8 mouse cellular contexts compared by ENCODE assay signal in genomic region chr11:74838441-74838840, GRCm38 (mm10). TPM values are rescaled to one million over a fixed set of nuclear protein-coding genes. Genes with fewer than 3 reads are reported as not detected.
A peak's percentile ranks its signal among the peaks of the same experiment; 100 is the strongest.
DNase-seq lines count a peak whose midpoint lies in the region; ATAC-seq lines count a peak whose summit lies in the region.

No protein-coding gene starts in this region.

- H3K27ac ChIP-seq in hindbrain, embryonic 13.5 days: peak overlapping the region; percentile 93

- DNase-seq in R1 (ENCODE audit: low read depth, low spot score): peak; percentile 92
- peak; percentile 91 to 94 for DNase-seq in cerebellum, postnatal 14 days
- peak; percentile 85 to 88 for DNase-seq in frontal cortex, postnatal 14 days (ENCODE audit: low spot score in 2 of 2)
- DNase-seq in layer of hippocampus, postnatal 36 days: peak; percentile 88 to 89
- peak; percentile 96 for DNase-seq in lung, postnatal 25 days (ENCODE audit: low spot score)
- peak; percentile 96 for DNase-seq in retina, postnatal 1 day
- peak; percentile 88 to 90 for DNase-seq in urinary bladder, adult 18-20 months (ENCODE audit: low spot score in 2 of 2)

- H3K4me2 ChIP-seq in hindbrain, embryonic 13.5 days: peak overlapping the region; percentile 80

- 0% methylated on average over 35 of the region's 35 CpGs for WGBS in hindbrain, embryonic 13.5 days

- H3K9me3 ChIP-seq in hindbrain, embryonic 13.5 days: no peaks in the 10 kb centered on the region

- H3K27me3 ChIP-seq in hindbrain, embryonic 13.5 days: no peaks in the 10 kb centered on the region

- H3K4me1 ChIP-seq in hindbrain, embryonic 13.5 days (replicated peaks): peaks cover 76% of the 10 kb centered on the region

- peaks cover 35% of the 10 kb centered on the region for H3K36me3 ChIP-seq in hindbrain, embryonic 13.5 days

- peak; percentile 65 for ATAC-seq in hindbrain, embryonic 13.5 days (ENCODE audit: low FRiP score)

- H3K9ac ChIP-seq in hindbrain, embryonic 13.5 days: peak overlapping the region; percentile 70

- peak overlapping the region; percentile 57 for H3K4me3 ChIP-seq in hindbrain, embryonic 13.5 days

RNA-seq across cellular contexts. Expression of gene Mnt, which starts 7.7 kb away (rescaled TPM):
- polyA plus RNA-seq in hindbrain, embryonic 13.5 days (2015; fragmentation: Nextera tagmentation; extraction: Ambion mirVana): 9.0 and 9.1 TPM in 2 replicates
- 10 to 100 TPM; 28.3 to 30.5 TPM for total RNA-seq in layer of hippocampus, postnatal 36 days (2021)

RNA-seq across cellular contexts. Expression of gene Sgsm2, which starts 58.4 kb away (rescaled TPM):
- polyA plus RNA-seq in hindbrain, embryonic 13.5 days (2015; fragmentation: Nextera tagmentation; extraction: Ambion mirVana): 17.8 and 19.1 TPM in 2 replicates
- total RNA-seq in layer of hippocampus, postnatal 36 days (2021): 10 to 100 TPM; 88.1 to 89.4 TPM

RNA-seq across cellular contexts. Expression of gene Tsr1, which starts 59.4 kb away (rescaled TPM):
- 29.4 and 29.6 TPM in 2 replicates for polyA plus RNA-seq in hindbrain, embryonic 13.5 days (2015; fragmentation: Nextera tagmentation; extraction: Ambion mirVana)
- total RNA-seq in layer of hippocampus, postnatal 36 days (2021): 10 to 100 TPM; 33.3 to 34.4 TPM

Comparison
In these comparisons a context has a peak if more than half of its experiments do, and no peak if none do; other contexts are left out.
1. Peak in every context shown above with its lines: DNase-seq, ATAC-seq, H3K4me3 ChIP-seq and H3K27ac ChIP-seq.